Mouse (Mus musculus): ENCODE measurements around the gene Rasa4. TPM values are rescaled to one million over a fixed set of nuclear protein-coding genes. Genes with fewer than 3 reads are reported as not detected.
"Not testable (repeated sequence)": the region's sequence is repeated elsewhere in the genome, so short reads cannot be mapped to it uniquely, and the experiment has no call there.

The Rasa4 gene
- polyA plus RNA-seq, 1 experiment from 2014 or later, result 7.2 TPM

DNA sequence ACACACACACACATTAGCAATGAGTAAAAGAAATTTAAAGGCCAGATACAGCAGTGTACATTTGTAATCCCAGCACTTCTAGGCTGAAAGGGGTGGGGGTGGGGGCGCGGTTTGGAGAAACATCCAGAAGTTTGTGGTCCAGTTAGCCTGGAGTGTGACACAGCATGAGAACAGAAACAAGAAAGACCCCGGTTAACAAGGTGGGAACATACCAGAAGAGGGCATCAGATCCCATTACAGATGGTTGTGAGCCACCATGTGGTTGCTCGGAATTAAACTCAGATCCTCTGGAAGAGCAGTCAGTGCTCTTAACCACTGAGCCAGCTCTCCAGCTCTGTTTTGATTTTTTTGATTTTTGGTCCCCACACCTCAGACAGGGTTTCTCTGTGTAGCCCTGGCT, 27.7 kb upstream of the Rasa4 start:
- Histone ChIP-seq H3K36me3 (ENCODE audit: control insufficient read depth, insufficient read depth, low read length) (no peaks in the 10 kb centered on the region), H3K4me3 (ENCODE audit: low read depth, low read length) (no peak overlapping the region), H3K27me3 (ENCODE audit: control insufficient read depth, insufficient read depth, low read length) (no peaks in the 10 kb centered on the region), H3K4me1 (replicated peaks; ENCODE audit: control insufficient read depth, insufficient read depth, low read length) (peaks cover 10% of the 10 kb centered on the region; the same call in 1 of the 2 replicates), H3K27ac (ENCODE audit: low read depth, low read length) (no peak overlapping the region), H3K9me3 (ENCODE audit: control insufficient read depth, low read length) (no peaks in the 10 kb centered on the region), H3K4me2 (ENCODE audit: low read depth, low read length, severe bottlenecking) (no peak overlapping the region), H3K9ac (ENCODE audit: low read length) (no peak overlapping the region)
- WGBS, result 58% methylated on average over 4 of the region's 4 CpGs
- DNase-seq (ENCODE audit: low spot score) (no peak), ATAC-seq (replicated peaks; ENCODE audit: low FRiP score) (no peak)

DNA sequence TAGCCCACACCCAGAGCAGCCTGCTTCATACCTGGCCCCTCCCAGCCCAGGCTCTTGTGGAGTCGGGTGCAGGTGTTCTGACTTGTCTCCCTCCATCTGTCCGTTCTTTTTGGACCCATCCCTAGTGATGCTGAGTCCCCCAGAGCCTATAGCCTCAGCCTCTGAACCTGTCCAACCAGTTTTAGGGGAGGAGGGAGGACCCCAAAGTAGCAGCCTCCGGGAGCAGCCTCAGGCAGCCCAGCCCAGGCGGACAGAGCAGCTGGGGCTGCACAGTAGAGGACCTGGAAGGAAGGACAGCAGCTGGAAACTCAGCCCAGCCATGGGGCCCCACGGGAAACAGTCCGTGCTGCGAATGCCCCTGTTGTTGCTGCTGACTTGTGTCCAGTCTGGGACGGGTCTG, 26.6 kb upstream of the Rasa4 start:
- Histone ChIP-seq H3K36me3 (ENCODE audit: control insufficient read depth, insufficient read depth, low read length) (no peaks in the 10 kb centered on the region), H3K9me3 (ENCODE audit: control insufficient read depth, low read length) (no peaks in the 10 kb centered on the region), H3K4me3 (ENCODE audit: low read depth, low read length) (no peak overlapping the region), H3K4me1 (replicated peaks; ENCODE audit: control insufficient read depth, insufficient read depth, low read length) (peaks cover 2% of the 10 kb centered on the region; the same call in 1 of the 2 replicates), H3K4me2 (ENCODE audit: low read depth, low read length, severe bottlenecking) (no peak overlapping the region), H3K27ac (ENCODE audit: low read depth, low read length) (no peak overlapping the region), H3K27me3 (ENCODE audit: control insufficient read depth, insufficient read depth, low read length) (no peaks in the 10 kb centered on the region), H3K9ac (ENCODE audit: low read length) (no peak overlapping the region)
- DNase-seq (ENCODE audit: low spot score) (no peak), ATAC-seq (replicated peaks; ENCODE audit: low FRiP score) (no peak)
- WGBS, result 35% methylated on average over 8 of the region's 8 CpGs

DNA sequence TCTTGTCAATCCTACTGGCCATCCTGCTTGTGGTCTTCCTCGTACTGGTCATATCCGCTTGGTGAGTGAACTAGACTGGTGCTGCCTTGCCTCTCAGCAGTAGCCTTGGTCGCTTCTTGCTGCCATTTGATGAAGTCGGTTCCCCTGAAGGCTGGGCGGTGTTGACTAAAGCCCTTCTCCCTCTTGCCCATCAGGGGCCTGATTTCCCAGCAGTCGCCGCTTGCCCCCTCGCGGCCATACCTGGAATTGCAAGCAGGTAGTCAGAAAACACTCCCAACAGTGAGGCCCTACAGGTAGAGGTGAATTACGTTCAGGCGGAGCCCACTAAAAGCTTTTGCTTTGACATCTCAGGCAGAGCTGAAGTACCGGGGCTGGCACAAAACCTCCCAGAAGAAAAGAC, 22.1 kb upstream of the Rasa4 start:
- Histone ChIP-seq H3K36me3 (ENCODE audit: control insufficient read depth, insufficient read depth, low read length) (no peaks in the 10 kb centered on the region), H3K27ac (ENCODE audit: low read depth, low read length) (no peak overlapping the region), H3K4me3 (ENCODE audit: low read depth, low read length) (no peak overlapping the region), H3K9ac (ENCODE audit: low read length) (no peak overlapping the region), H3K4me1 (replicated peaks; ENCODE audit: control insufficient read depth, insufficient read depth, low read length) (no peaks in the 10 kb centered on the region; the same call in 1 of the 2 replicates), H3K9me3 (ENCODE audit: control insufficient read depth, low read length) (no peaks in the 10 kb centered on the region), H3K4me2 (ENCODE audit: low read depth, low read length, severe bottlenecking) (no peak overlapping the region), H3K27me3 (ENCODE audit: control insufficient read depth, insufficient read depth, low read length) (no peaks in the 10 kb centered on the region)
- DNase-seq (ENCODE audit: low spot score) (peak; percentile 92), ATAC-seq (replicated peaks; ENCODE audit: low FRiP score) (no peak)
- 13% methylated on average over 12 of the region's 12 CpGs for WGBS

DNA sequence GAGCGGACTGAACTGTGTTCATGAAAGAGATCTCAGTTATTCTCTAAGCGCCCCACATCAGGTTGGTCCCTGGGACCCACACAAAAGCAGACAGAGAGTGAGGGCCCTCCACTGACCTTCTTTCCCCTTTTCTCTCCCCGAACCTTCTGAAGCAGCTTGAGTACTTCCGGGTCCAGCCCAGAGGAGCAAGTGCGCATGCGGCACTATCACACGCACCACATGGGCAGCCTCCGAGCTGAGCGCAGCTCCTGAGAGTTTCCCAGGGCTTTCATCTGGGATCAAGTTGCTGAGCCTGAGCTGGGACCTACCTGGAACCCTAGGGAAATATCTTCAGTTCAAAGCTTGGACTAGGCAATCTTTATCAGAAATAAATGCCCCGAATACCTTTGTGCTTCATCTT, 19.8 kb upstream of the Rasa4 start:
- ATAC-seq (replicated peaks; ENCODE audit: low FRiP score) (no peak), DNase-seq (ENCODE audit: low spot score) (no peak)
- Histone ChIP-seq H3K4me1 (replicated peaks; ENCODE audit: control insufficient read depth, insufficient read depth, low read length) (no peaks in the 10 kb centered on the region; the same call in 1 of the 2 replicates), H3K36me3 (ENCODE audit: control insufficient read depth, insufficient read depth, low read length) (no peaks in the 10 kb centered on the region), H3K4me2 (ENCODE audit: low read depth, low read length, severe bottlenecking) (no peak overlapping the region), H3K9me3 (ENCODE audit: control insufficient read depth, low read length) (no peaks in the 10 kb centered on the region), H3K9ac (ENCODE audit: low read length) (no peak overlapping the region), H3K4me3 (ENCODE audit: low read depth, low read length) (no peak overlapping the region), H3K27ac (ENCODE audit: low read depth, low read length) (no peak overlapping the region), H3K27me3 (ENCODE audit: control insufficient read depth, insufficient read depth, low read length) (no peaks in the 10 kb centered on the region)
- WGBS, result 91% methylated on average over 10 of the region's 10 CpGs

DNA sequence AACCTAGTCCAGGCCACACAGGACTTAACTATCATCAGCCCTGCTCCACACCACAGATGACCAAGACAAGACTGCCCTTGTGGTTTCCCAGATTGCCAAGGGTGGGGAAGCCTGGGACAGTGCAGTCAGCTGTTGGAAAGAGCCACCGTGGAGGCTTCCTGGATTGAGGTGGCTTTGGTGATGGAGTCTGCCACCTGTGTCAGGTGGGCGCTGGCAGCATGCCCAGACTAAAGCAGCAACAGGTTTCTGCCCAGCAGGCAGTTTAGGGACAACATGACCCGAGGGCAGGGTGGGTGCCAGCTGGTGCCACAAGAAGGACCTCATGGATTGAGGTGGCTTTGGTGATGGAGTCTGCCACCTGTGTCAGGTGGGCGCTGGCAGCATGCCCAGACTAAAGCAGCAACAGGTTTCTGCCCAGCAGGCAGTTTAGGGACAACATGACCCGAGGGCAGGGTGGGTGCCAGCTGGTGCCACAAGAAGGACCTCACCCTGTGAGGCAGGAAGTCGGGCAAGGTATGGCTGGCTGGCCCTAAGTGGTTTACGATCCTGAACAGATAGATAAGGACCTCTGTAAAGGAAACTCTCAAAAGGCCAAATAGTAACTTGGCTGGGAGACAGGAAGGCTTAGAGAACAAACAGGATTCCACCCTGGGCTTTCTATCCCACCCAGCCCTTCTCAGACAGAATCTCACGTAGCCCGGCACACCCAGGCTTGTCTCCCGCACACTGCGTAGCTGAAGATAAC, 17.1 kb upstream of the Rasa4 start:
- H3K4me3 ChIP-seq (ENCODE audit: low read depth, low read length); H3K9ac ChIP-seq (ENCODE audit: low read length); H3K4me2 ChIP-seq (ENCODE audit: low read depth, low read length, severe bottlenecking); H3K27ac ChIP-seq (ENCODE audit: low read depth, low read length); H3K36me3 ChIP-seq (ENCODE audit: control insufficient read depth, insufficient read depth, low read length); H3K4me1 ChIP-seq (replicated peaks; ENCODE audit: control insufficient read depth, insufficient read depth, low read length); H3K9me3 ChIP-seq (ENCODE audit: control insufficient read depth, low read length); ATAC-seq (replicated peaks; ENCODE audit: low FRiP score); H3K27me3 ChIP-seq (ENCODE audit: control insufficient read depth, insufficient read depth, low read length); DNase-seq (ENCODE audit: low spot score): not testable (repeated sequence)
- 86% methylated on average over 11 of the region's 11 CpGs for WGBS

DNA sequence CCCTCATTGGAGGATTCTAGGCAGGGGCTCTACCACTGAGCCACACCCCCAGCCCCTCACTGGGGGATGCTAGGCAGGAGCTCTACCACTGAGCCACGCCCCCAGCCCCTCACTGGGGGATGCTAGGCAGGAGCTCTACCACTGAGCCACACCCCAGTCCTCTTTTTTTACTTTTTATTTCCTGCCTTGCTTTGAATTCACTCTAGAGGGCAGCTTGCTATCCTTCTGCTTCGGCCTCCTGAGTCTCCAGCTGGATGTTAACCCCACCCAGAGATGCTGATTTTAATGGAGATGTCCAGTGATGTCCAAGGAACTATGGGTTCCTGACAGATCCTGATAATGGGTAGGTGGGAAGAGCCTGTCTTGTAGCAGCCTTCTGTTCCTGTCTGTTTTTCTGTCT, 14.3 kb upstream of the Rasa4 start:
- H3K36me3 ChIP-seq (ENCODE audit: control insufficient read depth, insufficient read depth, low read length), result no peaks in the 10 kb centered on the region
- DNase-seq (ENCODE audit: low spot score) (no peak), ATAC-seq (replicated peaks; ENCODE audit: low FRiP score) (no peak)
- no peaks in the 10 kb centered on the region for H3K4me1 ChIP-seq (replicated peaks; ENCODE audit: control insufficient read depth, insufficient read depth, low read length)
- H3K27me3 ChIP-seq (ENCODE audit: control insufficient read depth, insufficient read depth, low read length), result no peaks in the 10 kb centered on the region
- no peaks in the 10 kb centered on the region for H3K9me3 ChIP-seq (ENCODE audit: control insufficient read depth, low read length)
- H3K27ac ChIP-seq (ENCODE audit: low read depth, low read length), result no peak overlapping the region
- H3K4me3 ChIP-seq (ENCODE audit: low read depth, low read length), result no peak overlapping the region
- H3K4me2 ChIP-seq (ENCODE audit: low read depth, low read length, severe bottlenecking), result no peak overlapping the region
- WGBS, result 79% methylated on average over 2 of the region's 2 CpGs
- H3K9ac ChIP-seq (ENCODE audit: low read length), result no peak overlapping the region

DNA sequence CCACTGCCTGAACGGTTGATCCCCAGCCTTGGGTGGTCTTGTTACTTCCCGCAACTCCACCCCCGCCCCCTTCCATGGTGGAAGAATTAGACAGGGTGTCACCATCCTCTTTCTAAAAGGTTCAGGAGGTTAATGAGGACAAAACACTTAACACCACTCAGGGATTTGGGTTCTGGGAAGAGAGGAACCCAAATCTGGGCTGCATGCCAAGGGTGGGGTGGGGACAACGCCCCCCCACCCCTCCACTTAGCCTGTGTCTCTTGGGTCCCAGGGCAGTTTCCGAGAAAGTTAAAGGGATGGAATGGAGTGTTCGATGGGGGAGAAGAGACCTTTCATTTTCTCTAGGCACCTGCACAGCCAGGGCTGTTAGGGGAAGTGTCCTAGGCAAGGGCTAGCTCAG, 10.7 kb upstream of the Rasa4 start:
- H3K4me3 ChIP-seq (ENCODE audit: low read depth, low read length), result no peak overlapping the region
- WGBS, result 65% methylated on average over 6 of the region's 6 CpGs
- H3K9me3 ChIP-seq (ENCODE audit: control insufficient read depth, low read length), result no peaks in the 10 kb centered on the region
- no peak overlapping the region for H3K4me2 ChIP-seq (ENCODE audit: low read depth, low read length, severe bottlenecking)
- no peaks in the 10 kb centered on the region for H3K27me3 ChIP-seq (ENCODE audit: control insufficient read depth, insufficient read depth, low read length)
- H3K4me1 ChIP-seq (replicated peaks; ENCODE audit: control insufficient read depth, insufficient read depth, low read length), result no peaks in the 10 kb centered on the region
- ATAC-seq (replicated peaks; ENCODE audit: low FRiP score) (no peak), DNase-seq (ENCODE audit: low spot score) (no peak)
- no peak overlapping the region for H3K9ac ChIP-seq (ENCODE audit: low read length)
- H3K36me3 ChIP-seq (ENCODE audit: control insufficient read depth, insufficient read depth, low read length), result no peaks in the 10 kb centered on the region
- no peak overlapping the region for H3K27ac ChIP-seq (ENCODE audit: low read depth, low read length)

DNA sequence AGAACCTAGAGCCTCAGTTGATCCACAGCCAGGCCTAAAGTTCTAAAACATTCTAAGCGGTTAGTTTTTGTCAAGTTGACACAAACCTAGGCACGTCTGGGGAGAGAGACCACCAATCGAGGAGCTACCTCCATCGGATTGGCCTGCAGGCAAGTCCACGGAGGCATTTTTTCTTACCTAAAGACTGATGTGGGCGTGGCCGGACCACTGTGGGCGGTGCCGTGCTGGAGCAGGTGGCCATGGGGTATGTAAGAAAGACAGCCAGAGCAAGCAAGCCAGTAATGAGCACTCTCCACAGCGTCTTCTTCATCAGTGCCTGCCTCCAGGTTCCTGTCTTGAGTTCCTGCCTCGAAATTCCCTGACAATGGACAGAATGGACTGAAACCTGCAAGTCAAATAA, 10.2 kb upstream of the Rasa4 start:
- Histone ChIP-seq H3K27me3 (ENCODE audit: control insufficient read depth, insufficient read depth, low read length) (no peaks in the 10 kb centered on the region), H3K9ac (ENCODE audit: low read length) (no peak overlapping the region), H3K9me3 (ENCODE audit: control insufficient read depth, low read length) (no peaks in the 10 kb centered on the region), H3K4me1 (replicated peaks; ENCODE audit: control insufficient read depth, insufficient read depth, low read length) (no peaks in the 10 kb centered on the region), H3K36me3 (ENCODE audit: control insufficient read depth, insufficient read depth, low read length) (no peaks in the 10 kb centered on the region), H3K27ac (ENCODE audit: low read depth, low read length) (no peak overlapping the region), H3K4me3 (ENCODE audit: low read depth, low read length) (no peak overlapping the region), H3K4me2 (ENCODE audit: low read depth, low read length, severe bottlenecking) (no peak overlapping the region)
- DNase-seq (ENCODE audit: low spot score) (no peak), ATAC-seq (replicated peaks; ENCODE audit: low FRiP score) (no peak)
- WGBS, result 78% methylated on average over 11 of the region's 11 CpGs

DNA sequence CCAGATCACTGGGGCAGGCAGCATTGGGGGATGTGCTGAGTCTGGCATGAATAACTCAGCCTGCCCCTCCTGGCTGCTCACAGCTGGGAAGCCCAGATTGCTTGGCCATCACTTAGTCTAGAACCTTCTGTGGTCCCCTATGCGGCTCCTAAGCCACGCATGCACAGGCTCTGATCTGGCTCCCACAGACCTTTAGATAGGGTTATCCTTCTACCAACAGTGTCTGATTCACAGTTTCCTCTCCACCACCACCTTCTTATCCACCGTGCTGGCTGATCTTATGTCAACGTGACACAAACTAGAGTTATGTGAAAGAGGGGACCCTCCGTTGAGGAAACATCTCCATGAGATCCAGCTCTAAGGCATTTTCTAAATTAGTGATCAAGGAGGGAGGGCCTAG, 8.6 kb upstream of the Rasa4 start:
- no peaks in the 10 kb centered on the region for H3K4me1 ChIP-seq (replicated peaks; ENCODE audit: control insufficient read depth, insufficient read depth, low read length)
- ATAC-seq (replicated peaks; ENCODE audit: low FRiP score), result no peak
- no peak for DNase-seq (ENCODE audit: low spot score)
- 91% methylated on average over 5 of the region's 5 CpGs for WGBS
- no peaks in the 10 kb centered on the region for H3K9me3 ChIP-seq (ENCODE audit: control insufficient read depth, low read length)
- H3K4me3 ChIP-seq (ENCODE audit: low read depth, low read length), result no peak overlapping the region
- no peaks in the 10 kb centered on the region for H3K27me3 ChIP-seq (ENCODE audit: control insufficient read depth, insufficient read depth, low read length)
- no peak overlapping the region for H3K9ac ChIP-seq (ENCODE audit: low read length)
- H3K36me3 ChIP-seq (ENCODE audit: control insufficient read depth, insufficient read depth, low read length), result no peaks in the 10 kb centered on the region
- H3K27ac ChIP-seq (ENCODE audit: low read depth, low read length), result no peak overlapping the region
- H3K4me2 ChIP-seq (ENCODE audit: low read depth, low read length, severe bottlenecking), result no peak overlapping the region

Measured in forebrain, embryonic 11.5 days (tissue).